Mouse (Mus musculus) liver, postnatal 0 days (tissue): Measurements from ENCODE around the gene Ramac. TPM values are rescaled to one million over a fixed set of nuclear protein-coding genes. Genes with fewer than 3 reads are reported as not detected.

Experiments
- ATAC-seq: fragments of 200-750 bp; cut with Nextera tagmentation; 2 replicates; pipeline ENCODE4 v1.8.0; 2017; ENCODE audit warnings: mild to moderate bottlenecking, moderate library complexity
- DNase-seq: peaks from one replicate; pipeline ENCODE4 v3.0.0-alpha.2; 2016
- H3K27ac ChIP-seq: fragments of 300-500 bp; sonication (generic); 2 replicates; pipeline ENCODE4 v1.5.1; 2014; ENCODE audit warnings: antibody characterized with exemption, moderate library complexity, mild to moderate bottlenecking, low read depth
- H3K27me3 ChIP-seq: fragments of 300-500 bp; sonication (generic); 2 replicates; pipeline ENCODE4 v1.6.1; 2014; ENCODE audit warnings: low read length, control low read depth, mixed read lengths; ENCODE audit not compliant: insufficient read depth
- H3K36me3 ChIP-seq: fragments of 300-500 bp; sonication (generic); replicated peaks from 2 replicates; pipeline ENCODE4 v1.6.1; 2014; ENCODE audit warnings: mild to moderate bottlenecking, control low read depth, low read length, moderate library complexity, mixed read lengths; ENCODE audit not compliant: insufficient read depth
- H3K4me1 ChIP-seq: fragments of 300-500 bp; sonication (generic); 2 replicates; pipeline ENCODE4 v1.6.1; 2014; ENCODE audit warnings: antibody characterized with exemption, mild to moderate bottlenecking, control low read depth; ENCODE audit not compliant: insufficient read depth
- H3K4me2 ChIP-seq: fragments of 300-500 bp; sonication (generic); 2 replicates; pipeline ENCODE4 v1.6.1; 2014; ENCODE audit warnings: low read depth, mild to moderate bottlenecking, low read length, moderate library complexity, mixed read lengths
- H3K4me3 ChIP-seq: fragments of 300-500 bp; sonication (generic); 2 replicates; pipeline ENCODE4 v1.5.1; 2014; ENCODE audit warnings: low read depth, low read length
- H3K9ac ChIP-seq: fragments of 300-500 bp; sonication (generic); replicated peaks from 2 replicates; pipeline ENCODE4 v1.6.1; 2014; ENCODE audit warnings: mild to moderate bottlenecking, moderate library complexity
- H3K9me3 ChIP-seq: fragments of 300-500 bp; sonication (generic); 2 replicates; pipeline ENCODE4 v1.6.1; 2016; ENCODE audit warnings: mild to moderate bottlenecking, control low read depth, low read length, mixed read lengths
- CTCF ChIP-seq: sonication (generic); IDR thresholded peaks from 2 replicates; pipeline ENCODE4 v1.5.1; 2016; ENCODE audit warnings: antibody characterized with exemption, low read depth
- EP300 ChIP-seq: IDR thresholded peaks from 2 replicates; pipeline ENCODE4 v1.6.1; 2016; ENCODE audit warnings: antibody characterized with exemption, low read depth, mild to moderate bottlenecking
- WGBS: fragments of 180-500 bp; shearing (Covaris S2); extraction: QIAGEN DNeasy Blood & Tissue Kit; methylation state at CpG from one replicate; pipeline ENCODE4 v1.1.7; 2014; ENCODE audit not compliant: insufficient replicate concordance; 5-methylcytosine and 5-hydroxymethylcytosine counted together
- polyA plus RNA-seq: library from polyadenylated mRNA; unstranded; fragments of >200 nt; fragmentation: Nextera tagmentation; extraction: Ambion mirVana; gene quantifications from 2 replicates; pipeline ENCODE4 v1.2.1, GENCODE M21; 2015

Ramac gene
- polyA plus RNA-seq, 1 experiment from 2014 or later = 72.1 TPM

DNA sequence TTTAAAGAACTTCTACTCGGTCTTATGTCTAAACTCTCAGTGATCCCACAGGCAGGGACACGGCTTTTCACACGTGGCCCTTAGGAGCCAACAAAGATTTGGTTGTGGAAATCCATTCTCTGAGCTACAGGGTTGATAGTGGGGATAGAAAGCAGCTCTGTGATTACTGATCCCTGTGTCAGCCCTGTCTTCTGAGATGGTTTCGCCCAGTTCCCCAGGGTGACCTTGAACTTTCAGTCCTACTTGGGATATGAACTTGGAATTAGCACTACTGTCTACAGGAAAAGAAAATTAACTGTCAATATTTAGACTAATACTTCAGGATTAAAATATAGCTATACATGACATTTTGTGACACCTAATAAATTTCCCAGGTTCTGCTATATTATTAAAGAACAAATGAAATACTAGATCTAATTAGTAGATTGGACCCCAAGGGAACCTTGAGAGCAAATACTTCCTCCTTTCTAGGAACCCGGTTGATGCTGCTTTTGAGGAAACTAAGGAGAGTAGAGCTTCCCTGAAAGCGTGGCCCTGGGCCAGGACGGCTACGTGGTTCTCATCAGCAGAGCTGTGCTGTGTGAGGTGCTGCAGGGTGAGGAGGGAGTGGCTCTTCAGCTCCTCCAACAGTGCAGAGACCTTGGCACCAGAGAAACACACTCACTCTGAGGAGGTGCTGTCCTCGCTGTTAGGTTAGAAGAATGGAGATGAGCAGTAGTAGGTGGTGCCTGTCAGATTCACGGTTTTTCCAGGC is 10.2 kb downstream of the Ramac start:
- ATAC-seq = no peak
- TF ChIP-seq CTCF (no peak), EP300 (no peak)
- Histone ChIP-seq H3K36me3 (no peaks in the 10 kb centered on the region), H3K4me1 (peaks cover 3% of the 10 kb centered on the region; the same call in 1 of the 2 replicates), H3K4me2 (no peak overlapping the region), H3K9me3 (no peaks in the 10 kb centered on the region), H3K4me3 (no peak overlapping the region), H3K9ac (no peak overlapping the region), H3K27me3 (no peaks in the 10 kb centered on the region), H3K27ac (no peak overlapping the region)
- no peak for DNase-seq
- WGBS = 61% methylated on average over 10 of the region's 10 CpGs

DNA sequence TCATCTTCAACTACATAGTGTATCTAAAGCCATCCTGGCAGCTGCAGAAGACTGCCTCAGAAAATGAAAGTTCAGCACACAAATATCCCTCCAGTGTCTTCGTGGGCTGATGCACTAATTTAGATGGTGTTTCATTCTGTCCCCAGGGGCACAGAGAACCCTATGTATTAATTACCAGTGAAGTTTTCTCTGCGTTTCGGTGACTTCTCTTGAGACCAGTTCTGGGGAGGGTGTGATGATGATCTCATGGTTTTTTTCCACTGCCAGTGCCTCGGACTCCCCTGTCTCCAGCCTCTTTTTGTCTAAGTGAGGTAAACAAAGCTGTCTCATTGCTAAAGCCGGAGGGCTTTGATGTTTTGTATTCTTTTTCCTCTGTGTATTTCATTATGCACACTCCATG is 12.6 kb downstream of the Ramac start:
- ATAC-seq = no peak
- H3K4me2 ChIP-seq = no peak overlapping the region
- peaks cover 6% of the 10 kb centered on the region for H3K36me3 ChIP-seq
- H3K4me3 ChIP-seq = no peak overlapping the region
- WGBS = 83% methylated on average over 5 of the region's 5 CpGs
- H3K27ac ChIP-seq = no peak overlapping the region
- DNase-seq = no peak
- H3K9me3 ChIP-seq = no peaks in the 10 kb centered on the region
- no peaks in the 10 kb centered on the region for H3K27me3 ChIP-seq
- TF ChIP-seq CTCF = no peak
- TF ChIP-seq EP300 = no peak
- H3K9ac ChIP-seq = no peak overlapping the region
- H3K4me1 ChIP-seq = peaks cover 3% of the 10 kb centered on the region; the same call in 1 of the 2 replicates

DNA sequence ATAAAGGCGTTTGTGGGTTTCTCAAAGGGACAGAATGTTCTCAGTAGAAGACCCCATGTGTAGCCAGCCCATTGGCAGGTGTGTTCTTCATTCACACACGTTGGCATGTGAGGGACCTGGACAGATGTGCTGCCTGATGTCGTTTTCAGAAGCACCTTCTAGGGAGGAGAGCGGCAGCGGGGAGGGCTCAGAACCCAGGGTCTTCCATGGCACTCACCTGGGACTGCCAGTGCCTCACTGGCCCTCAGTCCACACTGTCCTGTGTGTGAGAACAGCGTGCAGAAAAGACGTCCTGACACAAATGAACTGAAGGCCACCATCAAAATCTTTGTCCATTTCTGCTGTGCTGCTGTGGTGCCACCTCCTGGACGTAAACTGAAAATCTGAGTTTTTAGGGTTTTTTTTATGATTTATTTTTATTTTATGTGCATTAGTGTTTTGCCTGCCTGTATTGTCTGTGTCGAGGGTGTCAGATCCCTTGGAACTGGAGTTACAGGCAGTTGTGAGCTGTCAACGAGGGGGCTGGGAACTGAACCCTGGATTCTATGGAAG is 15.0 kb downstream of the Ramac start:
- 65% methylated on average over 10 of the region's 10 CpGs for WGBS
- no peak for DNase-seq

DNA sequence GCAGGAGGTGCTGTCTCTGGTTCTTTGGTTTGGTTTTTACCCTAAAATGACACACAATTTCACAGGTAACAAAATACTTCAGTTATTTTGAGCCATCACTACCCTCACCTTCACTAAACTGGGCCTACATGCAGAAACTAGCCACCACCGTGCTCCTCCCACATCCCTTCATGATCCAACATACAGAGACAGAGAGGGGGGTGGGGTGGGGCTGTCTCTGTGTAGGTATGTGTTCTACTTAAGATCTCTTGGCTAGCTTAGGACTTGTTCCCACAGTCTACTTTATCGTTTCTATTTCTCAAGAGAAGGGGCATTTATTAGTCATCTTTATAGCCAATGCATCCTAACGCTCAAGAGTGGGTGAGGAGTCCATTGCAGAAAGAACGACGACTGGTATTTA is 25.8 kb downstream of the Ramac start:
- ATAC-seq = 0 out of 2 replicates have a peak, but pooled peaks have one; percentile 20
- peak overlapping the region; percentile 72 for H3K4me3 ChIP-seq

More for the DNA sequence above, 15.0 kb downstream of the Ramac start:
- no peak for ATAC-seq
- TF ChIP-seq EP300 (no peak), CTCF (peak; percentile 60)
- Histone ChIP-seq H3K27me3 (no peaks in the 10 kb centered on the region), H3K4me2 (no peak overlapping the region), H3K27ac (no peak overlapping the region), H3K36me3 (peaks cover 24% of the 10 kb centered on the region), H3K9ac (no peak overlapping the region), H3K4me1 (peaks cover 3% of the 10 kb centered on the region; the same call in 1 of the 2 replicates), H3K9me3 (no peaks in the 10 kb centered on the region), H3K4me3 (no peak overlapping the region)

DNA sequence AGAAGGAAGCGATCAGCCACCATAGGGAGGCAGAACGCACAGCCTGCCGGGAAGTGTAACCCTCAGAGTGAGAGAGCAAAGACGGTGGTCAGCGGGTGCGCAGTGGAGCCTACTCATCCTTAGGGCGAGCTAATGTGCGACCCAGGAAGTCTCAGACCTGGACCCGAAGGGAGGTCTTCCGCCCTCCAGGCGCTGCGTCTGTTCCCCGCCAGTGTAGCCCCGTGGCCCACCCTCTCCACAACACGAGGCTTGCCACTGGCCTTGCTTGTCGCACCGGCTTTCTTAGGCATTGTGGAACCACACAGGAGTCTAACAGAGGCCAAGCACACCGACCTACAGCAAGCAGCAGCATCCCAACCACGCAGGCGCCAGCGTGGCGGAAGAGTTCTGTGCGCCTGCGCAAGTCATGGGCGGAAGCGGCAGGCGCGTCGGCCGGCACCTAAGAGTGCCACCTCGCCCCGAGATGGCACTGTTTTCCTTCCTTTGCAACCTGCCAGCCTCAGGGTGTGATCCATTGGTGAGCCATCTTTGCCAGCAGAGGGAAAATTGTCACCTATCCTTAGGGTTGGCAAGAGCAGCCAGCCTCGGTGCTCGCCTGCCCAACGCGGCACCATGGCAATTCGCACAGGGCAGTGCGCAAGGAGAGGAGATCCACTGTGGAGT is 26.5 kb downstream of the Ramac start, which contains the start of gene 3110040N11Rik:
TSS of gene 3110040N11Rik (minus strand) at position 384 of the 663 bp plus-strand sequence.
- WGBS = 1% methylated on average over 38 of the region's 38 CpGs
- DNase-seq (peak; percentile 87), ATAC-seq (peak; percentile 95)
- Histone ChIP-seq H3K9ac (peak within 1 kb of the TSS; percentile 81), H3K4me3 (peak within 1 kb of the TSS; percentile 72), H3K27ac (peak within 1 kb of the TSS; percentile 98), H3K9me3 (no peaks in the 10 kb centered on the region), H3K36me3 (peaks cover 5% of the 10 kb centered on the region), H3K4me2 (peak within 1 kb of the TSS; percentile 94), H3K4me1 (peaks cover 10% of the 10 kb centered on the region), H3K27me3 (no peaks in the 10 kb centered on the region)
- TF ChIP-seq CTCF (peak; percentile 80), EP300 (no peak)

More for the DNA sequence above, 25.8 kb downstream of the Ramac start:
- Histone ChIP-seq H3K27ac (peak overlapping the region; percentile 98), H3K27me3 (no peaks in the 10 kb centered on the region), H3K36me3 (no peaks in the 10 kb centered on the region; the same call in 1 of the 2 replicates), H3K4me1 (peaks cover 10% of the 10 kb centered on the region), H3K4me2 (peak overlapping the region; percentile 94), H3K9me3 (no peaks in the 10 kb centered on the region), H3K9ac (peak overlapping the region; percentile 81)
- no peak for TF ChIP-seq CTCF
- TF ChIP-seq EP300 = no peak
- DNase-seq = peak; percentile 23
- WGBS = 6% methylated on average over 5 of the region's 5 CpGs

DNA sequence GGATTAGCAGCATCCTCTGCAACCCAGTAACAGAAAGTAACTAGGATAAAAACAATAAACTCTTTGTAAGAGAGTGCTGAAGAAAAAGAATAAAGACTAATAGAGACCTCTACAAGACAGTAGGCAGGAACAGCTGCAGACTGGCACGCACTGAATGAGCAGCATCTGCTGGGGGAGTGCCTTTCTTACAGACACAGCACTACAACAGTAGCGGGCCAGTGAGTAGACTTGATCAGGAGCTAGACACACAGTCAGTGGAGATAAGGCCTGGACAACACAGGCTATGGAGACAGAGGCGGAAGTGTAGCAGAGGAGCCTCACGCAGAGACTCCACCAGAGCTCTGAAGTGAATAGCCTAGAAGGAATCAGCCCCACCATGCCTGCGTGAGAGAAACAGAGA is 43.3 kb downstream of the Ramac start:
- H3K9ac ChIP-seq = no peak overlapping the region
- H3K4me1 ChIP-seq = no peaks in the 10 kb centered on the region
- TF ChIP-seq EP300 = no peak
- no peak for TF ChIP-seq CTCF
- peaks cover 21% of the 10 kb centered on the region for H3K36me3 ChIP-seq
- H3K4me2 ChIP-seq = no peak overlapping the region
- no peak overlapping the region for H3K4me3 ChIP-seq
- WGBS = 67% methylated on average over 5 of the region's 5 CpGs
- ATAC-seq (no peak), DNase-seq (no peak)
- H3K27ac ChIP-seq = no peak overlapping the region
- H3K9me3 ChIP-seq = no peaks in the 10 kb centered on the region
- H3K27me3 ChIP-seq = no peaks in the 10 kb centered on the region

Other genes starting within 250 kb of the Ramac start
- gene Fsd2, start 196.0 kb upstream of the Ramac start, polyA plus RNA-seq = 0.28 and 0.50 TPM in 2 replicates
- gene Whamm, start 191.7 kb upstream of the Ramac start, polyA plus RNA-seq = 7.0 and 8.1 TPM in 2 replicates
- gene Homer2, start 55.4 kb upstream of the Ramac start, polyA plus RNA-seq = 8.6 and 9.1 TPM in 2 replicates
- 21.8 and 24.3 TPM in 2 replicates for gene 3110040N11Rik, start 26.6 kb downstream of the Ramac start, polyA plus RNA-seq
- gene Btbd1, start 66.5 kb downstream of the Ramac start, polyA plus RNA-seq = 16.6 and 20.8 TPM in 2 replicates
- gene Gm10160, start 92.9 kb downstream of the Ramac start, polyA plus RNA-seq = not detected in 2 replicates
- 8.7 and 9.0 TPM in 2 replicates for gene Tm6sf1, start 96.1 kb downstream of the Ramac start, polyA plus RNA-seq
- gene Hdgfl3, start 171.5 kb downstream of the Ramac start, polyA plus RNA-seq = 0.59 and 0.66 TPM in 2 replicates
- gene Bnc1, start 229.4 kb downstream of the Ramac start, polyA plus RNA-seq = 0.26 and 0.38 TPM in 2 replicates